Mouse (Mus musculus) kidney, embryonic 16.5 days (tissue): Measurements from ENCODE around the gene Klhdc3. TPM values are rescaled to one million over a fixed set of nuclear protein-coding genes. Genes with fewer than 3 reads are reported as not detected.

Source experiments
- ATAC-seq: fragments of 200-750 bp; cut with Nextera tagmentation; 2 replicates; pipeline ENCODE4 v1.8.0; 2017; ENCODE audit warnings: moderate TSS enrichment; ENCODE audit not compliant: low FRiP score, low TSS enrichment
- H3K27ac ChIP-seq: fragments of 300-500 bp; sonication (generic); 2 replicates; pipeline ENCODE4 v1.5.1; 2014; ENCODE audit warnings: low read length
- H3K27me3 ChIP-seq: fragments of 300-500 bp; sonication (generic); 2 replicates; pipeline ENCODE4 v1.6.1; 2014; ENCODE audit warnings: low read length, control low read depth, mixed read lengths; ENCODE audit not compliant: insufficient read depth
- H3K36me3 ChIP-seq: fragments of 300-500 bp; sonication (generic); 2 replicates; pipeline ENCODE4 v1.6.1; 2014; ENCODE audit warnings: low read length, control low read depth, mixed read lengths; ENCODE audit not compliant: insufficient read depth
- H3K4me1 ChIP-seq: fragments of 300-500 bp; sonication (generic); 2 replicates; pipeline ENCODE4 v1.6.1; 2014; ENCODE audit warnings: low read length, control low read depth, mixed read lengths; ENCODE audit not compliant: insufficient read depth
- H3K4me2 ChIP-seq: fragments of 300-500 bp; sonication (generic); replicated peaks from 2 replicates; pipeline ENCODE4 v1.6.1; 2014; ENCODE audit warnings: low read depth, low read length
- H3K4me3 ChIP-seq: fragments of 300-500 bp; sonication (generic); 2 replicates; pipeline ENCODE4 v1.5.1; 2014; ENCODE audit warnings: mild to moderate bottlenecking, low read length
- H3K9ac ChIP-seq: fragments of 300-500 bp; sonication (generic); replicated peaks from 2 replicates; pipeline ENCODE4 v1.6.1; 2014; ENCODE audit warnings: low read length
- H3K9me3 ChIP-seq: fragments of 300-500 bp; sonication (generic); 2 replicates; pipeline ENCODE4 v1.6.1; 2016; ENCODE audit warnings: low read length, control low read depth
- WGBS: fragments of 180-500 bp; shearing (Covaris S2); extraction: QIAGEN DNeasy Blood & Tissue Kit; methylation state at CpG from one replicate; pipeline ENCODE4 v1.1.7; 2014; 5-methylcytosine and 5-hydroxymethylcytosine counted together
- polyA plus RNA-seq: library from polyadenylated mRNA; unstranded; fragments of >200 nt; fragmentation: Nextera tagmentation; extraction: Ambion mirVana; gene quantifications from 2 replicates; pipeline ENCODE4 v1.2.1, GENCODE M21; 2015

The Klhdc3 gene
- polyA plus RNA-seq, 1 experiment from 2014 or later = 137 TPM

- Histone ChIP-seq H3K4me2 (no peak overlapping the region), H3K9ac (no peak overlapping the region), H3K36me3 (peaks cover 57% of the 10 kb centered on the region), H3K4me1 (peaks cover 2% of the 10 kb centered on the region; the same call in 1 of the 2 replicates), H3K4me3 (no peak overlapping the region), H3K9me3 (no peaks in the 10 kb centered on the region), H3K27me3 (no peaks in the 10 kb centered on the region), H3K27ac (no peak overlapping the region)
- 86% methylated on average over 16 of the region's 16 CpGs for WGBS
- ATAC-seq = no peak
Measured at GRCm38 (mm10) chr17:46667712-46668111, 13.0 kb downstream of the Klhdc3 start.

- Histone ChIP-seq H3K9ac (no peak overlapping the region), H3K4me2 (no peak overlapping the region), H3K9me3 (no peaks in the 10 kb centered on the region), H3K4me1 (no peaks in the 10 kb centered on the region), H3K36me3 (peaks cover 82% of the 10 kb centered on the region), H3K27ac (no peak overlapping the region), H3K27me3 (no peaks in the 10 kb centered on the region), H3K4me3 (no peak overlapping the region)
- WGBS = 79% methylated on average over 5 of the region's 5 CpGs
- ATAC-seq = 0 out of 2 replicates have a peak, but pooled peaks have one; percentile 32
Measured at GRCm38 (mm10) chr17:46662730-46663129, 18.0 kb downstream of the Klhdc3 start.

DNA sequence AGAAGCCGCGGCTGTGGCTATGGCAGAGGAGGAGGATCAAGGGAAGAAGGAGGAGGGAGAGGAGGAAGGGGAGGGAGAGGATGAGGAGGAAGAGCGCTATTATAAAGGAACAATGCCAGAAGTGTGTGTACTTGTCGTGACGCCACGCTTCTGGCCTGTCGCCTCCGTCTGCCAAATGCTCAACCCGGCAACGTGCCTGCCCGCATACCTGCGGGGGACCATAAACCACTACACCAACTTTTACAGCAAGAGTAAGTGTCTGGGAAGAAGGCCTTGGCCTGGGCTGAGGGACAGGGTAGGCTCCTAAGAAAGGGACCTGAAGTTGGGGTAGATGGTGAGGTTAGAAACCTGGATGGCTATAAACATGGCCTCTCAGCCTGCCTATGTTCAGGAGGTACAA lies 18.7 kb downstream of the Klhdc3 start:
- 80% methylated on average over 12 of the region's 12 CpGs for WGBS
- peaks cover 84% of the 10 kb centered on the region for H3K36me3 ChIP-seq
- H3K4me1 ChIP-seq = no peaks in the 10 kb centered on the region
- H3K4me3 ChIP-seq = no peak overlapping the region
- H3K9ac ChIP-seq = no peak overlapping the region
- ATAC-seq = no peak
- no peak overlapping the region for H3K4me2 ChIP-seq
- H3K27ac ChIP-seq = no peak overlapping the region
- H3K27me3 ChIP-seq = no peaks in the 10 kb centered on the region
- H3K9me3 ChIP-seq = no peaks in the 10 kb centered on the region

GRCm38 (mm10) chr17:46661351-46661750 lies 19.4 kb downstream of the Klhdc3 start:
- Histone ChIP-seq H3K9ac (no peak overlapping the region), H3K4me2 (no peak overlapping the region), H3K27ac (no peak overlapping the region), H3K4me3 (no peak overlapping the region), H3K9me3 (no peaks in the 10 kb centered on the region), H3K27me3 (no peaks in the 10 kb centered on the region), H3K36me3 (peaks cover 87% of the 10 kb centered on the region), H3K4me1 (peaks cover under 1% of the 10 kb centered on the region; the same call in 1 of the 2 replicates)
- 94% methylated on average over 9 of the region's 9 CpGs for WGBS
- ATAC-seq = no peak

DNA sequence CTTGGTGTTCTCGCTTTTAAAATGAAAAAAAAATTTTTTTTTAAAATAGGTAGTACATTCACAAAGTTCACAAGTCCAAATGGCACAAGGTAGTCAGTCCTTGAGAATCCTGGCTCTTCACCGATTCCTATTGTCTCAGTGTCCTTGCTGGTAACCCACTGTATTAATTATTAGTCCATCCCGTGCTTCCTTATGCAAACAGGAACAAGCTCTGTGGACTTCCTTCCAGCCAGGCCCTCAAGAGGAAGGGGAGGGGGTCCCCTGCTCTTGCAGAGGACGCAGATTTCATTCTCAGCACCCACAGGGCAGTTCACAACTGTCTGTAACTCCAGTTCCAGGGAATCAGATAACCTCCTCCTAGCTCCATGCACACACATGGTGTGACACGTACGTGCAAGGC lies 24.7 kb downstream of the Klhdc3 start:
- peaks cover 81% of the 10 kb centered on the region for H3K36me3 ChIP-seq
- 0 out of 2 replicates have a peak overlapping the region, but pooled peaks have one; percentile 38 for H3K27ac ChIP-seq
- ATAC-seq = no peak
- H3K9me3 ChIP-seq = no peaks in the 10 kb centered on the region
- H3K4me1 ChIP-seq = peaks cover 33% of the 10 kb centered on the region
- 54% methylated on average over 6 of the region's 6 CpGs for WGBS
- H3K9ac ChIP-seq = no peak overlapping the region
- no peak overlapping the region for H3K4me2 ChIP-seq
- H3K27me3 ChIP-seq = no peaks in the 10 kb centered on the region
- H3K4me3 ChIP-seq = no peak overlapping the region

GRCm38 (mm10) chr17:46651755-46652547 lies 28.8 kb downstream of the Klhdc3 start:
- WGBS = 58% methylated on average over 20 of the region's 20 CpGs
- peaks cover 47% of the 10 kb centered on the region for H3K4me1 ChIP-seq
- peaks cover 54% of the 10 kb centered on the region for H3K36me3 ChIP-seq

GRCm38 (mm10) chr17:46651292-46651691 lies 29.4 kb downstream of the Klhdc3 start:
- Histone ChIP-seq H3K9me3 (no peaks in the 10 kb centered on the region), H3K4me3 (peak overlapping the region; percentile 84), H3K36me3 (peaks cover 49% of the 10 kb centered on the region), H3K27ac (peak overlapping the region; percentile 99), H3K9ac (peak overlapping the region; percentile 92), H3K27me3 (no peaks in the 10 kb centered on the region), H3K4me1 (peaks cover 52% of the 10 kb centered on the region), H3K4me2 (peak overlapping the region; percentile 88)
- 62% methylated on average over 17 of the region's 17 CpGs for WGBS
- no peak for ATAC-seq

More at GRCm38 (mm10) chr17:46651755-46652547, 28.8 kb downstream of the Klhdc3 start:
- Histone ChIP-seq H3K9me3 (no peaks in the 10 kb centered on the region), H3K27me3 (no peaks in the 10 kb centered on the region), H3K9ac (peak overlapping the region; percentile 92), H3K4me3 (peak overlapping the region; percentile 84), H3K27ac (no peak overlapping the region; the same call in 1 of the 2 replicates), H3K4me2 (peak overlapping the region; percentile 88)
- ATAC-seq = no peak

- H3K4me3 ChIP-seq = peak within 1 kb of the TSS; percentile 84
- H3K27me3 ChIP-seq = no peaks in the 10 kb centered on the region
- WGBS = under 1% methylated on average over 57 of the region's 58 CpGs
- H3K4me1 ChIP-seq = peaks cover 44% of the 10 kb centered on the region
- H3K27ac ChIP-seq = peak within 1 kb of the TSS; percentile 99
- peak within 1 kb of the TSS; percentile 88 for H3K4me2 ChIP-seq
- peak; percentile 95 for ATAC-seq
- peak within 1 kb of the TSS; percentile 92 for H3K9ac ChIP-seq
- H3K36me3 ChIP-seq = peaks cover 40% of the 10 kb centered on the region
- no peaks in the 10 kb centered on the region for H3K9me3 ChIP-seq
Measured at GRCm38 (mm10) chr17:46650232-46651031, 30.3 kb downstream of the Klhdc3 start, which contains the start of gene Cul7. TSS of gene Cul7 (plus strand) at chr17:46650337.

DNA sequence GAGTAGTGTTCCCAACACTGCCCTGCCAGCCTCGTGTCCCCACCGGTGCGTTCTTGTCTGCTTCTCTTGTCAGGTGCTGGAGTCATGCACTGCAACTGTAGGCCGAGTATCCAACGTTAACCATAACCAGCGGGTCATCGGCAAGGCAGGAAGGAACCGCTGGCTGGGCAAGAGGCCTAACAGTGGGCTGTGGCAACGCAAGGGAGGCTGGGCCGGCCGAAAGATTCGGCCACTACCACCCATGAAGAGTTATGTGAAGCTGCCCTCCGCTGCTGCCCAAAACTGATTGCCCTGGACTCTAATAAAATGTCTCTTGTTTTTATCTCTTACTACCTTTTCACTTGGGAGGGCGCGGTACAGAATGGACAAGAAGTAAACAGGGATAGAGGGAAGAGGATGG lies 30.9 kb downstream of the Klhdc3 start:
- Histone ChIP-seq H3K27me3 (no peaks in the 10 kb centered on the region), H3K4me1 (peaks cover 50% of the 10 kb centered on the region), H3K9ac (peak overlapping the region; percentile 92), H3K27ac (peak overlapping the region; percentile 99), H3K36me3 (peaks cover 37% of the 10 kb centered on the region), H3K9me3 (no peaks in the 10 kb centered on the region), H3K4me3 (peak overlapping the region; percentile 84), H3K4me2 (peak overlapping the region; percentile 88)
- ATAC-seq = no peak
- 23% methylated on average over 15 of the region's 15 CpGs for WGBS
